Mouse (Mus musculus) G1E-ER4 (cell line): ENCODE measurements around the gene Srd5a1. TPM values are rescaled to one million over a fixed set of nuclear protein-coding genes. Genes with fewer than 3 reads are reported as not detected.
A peak's percentile ranks its signal among the peaks of the same experiment; 100 is the strongest.

Experiments
- GATA1 ChIP-seq: IDR thresholded peaks from one replicate; pipeline ENCODE4 v1.8.0; 2012; ENCODE audit warnings: low read length, inconsistent platforms
- polyA plus RNA-seq: library from polyadenylated mRNA; stranded (reverse); fragments of >175 nt; gene quantifications from 2 replicates; pipeline ENCODE4 v1.2.3, GENCODE M21; 2012

Srd5a1 gene
- polyA plus RNA-seq, 1 experiment, result 4.3 TPM

- no peak for TF ChIP-seq GATA1
Measured at GRCm38 (mm10) chr13:69633551-69633950, 22.3 kb upstream of the Srd5a1 start.

DNA sequence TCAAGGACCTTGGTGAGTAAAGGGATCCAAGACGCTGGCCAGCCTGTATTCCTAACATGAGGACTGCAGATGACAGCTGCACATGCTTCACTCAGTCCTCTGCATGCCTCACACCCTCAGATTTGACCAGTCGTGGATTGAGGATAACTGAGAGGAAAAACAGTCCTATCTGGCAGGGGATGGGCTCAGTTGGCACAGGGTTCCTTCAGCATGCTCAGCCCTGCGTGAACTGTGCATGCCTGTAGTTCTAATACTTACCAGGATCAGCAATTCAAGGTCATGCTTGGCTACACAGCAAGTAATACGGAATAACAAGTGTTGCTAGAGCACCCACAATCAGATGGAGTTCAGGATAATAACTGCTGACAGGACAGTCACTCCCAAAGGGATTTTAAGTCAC, 20.4 kb upstream of the Srd5a1 start:
- no peak for TF ChIP-seq GATA1

GRCm38 (mm10) chr13:69631111-69631510, 19.9 kb upstream of the Srd5a1 start:
- no peak for TF ChIP-seq GATA1

DNA sequence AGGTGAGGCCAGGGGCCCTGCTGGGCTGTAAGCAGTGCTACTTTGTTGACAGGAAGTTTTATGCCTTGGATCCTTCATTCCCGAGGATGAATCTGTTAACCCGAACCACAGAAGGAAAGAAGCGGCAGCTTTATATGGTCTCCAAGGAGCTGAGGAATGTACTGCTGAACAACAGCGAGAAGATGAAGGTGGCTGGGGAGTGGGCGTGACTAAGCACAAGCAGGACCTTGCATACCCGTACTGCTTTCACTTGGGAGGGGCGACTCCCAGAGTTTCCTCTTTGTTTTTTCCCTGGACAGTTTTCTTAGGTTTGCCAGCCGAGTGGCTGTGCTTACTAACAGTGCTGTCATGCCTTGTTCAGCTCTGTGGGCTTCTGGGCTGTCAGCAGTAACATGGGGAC, 19.3 kb upstream of the Srd5a1 start:
- TF ChIP-seq GATA1, result no peak

DNA sequence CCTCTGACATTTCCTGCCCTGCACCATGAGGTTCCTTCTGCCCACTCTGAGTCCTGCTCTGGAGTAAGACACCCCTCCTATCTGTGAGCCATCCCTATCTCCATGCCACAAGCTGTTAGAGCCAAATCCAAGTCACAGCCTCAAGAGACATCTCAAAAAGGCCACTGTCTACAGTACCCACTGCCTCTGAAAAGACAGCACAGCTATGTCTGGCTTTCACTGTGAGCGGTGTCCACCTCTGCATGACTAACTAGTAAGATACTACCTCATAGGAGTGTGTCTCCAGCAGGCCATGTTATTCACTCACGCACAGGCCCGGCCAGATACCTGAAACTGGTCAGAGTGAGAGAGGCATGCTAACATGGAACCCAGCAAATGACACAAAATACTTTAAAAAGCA, 16.7 kb upstream of the Srd5a1 start:
- no peak for TF ChIP-seq GATA1

GRCm38 (mm10) chr13:69624510-69624909, 13.3 kb upstream of the Srd5a1 start:
- no peak for TF ChIP-seq GATA1

DNA sequence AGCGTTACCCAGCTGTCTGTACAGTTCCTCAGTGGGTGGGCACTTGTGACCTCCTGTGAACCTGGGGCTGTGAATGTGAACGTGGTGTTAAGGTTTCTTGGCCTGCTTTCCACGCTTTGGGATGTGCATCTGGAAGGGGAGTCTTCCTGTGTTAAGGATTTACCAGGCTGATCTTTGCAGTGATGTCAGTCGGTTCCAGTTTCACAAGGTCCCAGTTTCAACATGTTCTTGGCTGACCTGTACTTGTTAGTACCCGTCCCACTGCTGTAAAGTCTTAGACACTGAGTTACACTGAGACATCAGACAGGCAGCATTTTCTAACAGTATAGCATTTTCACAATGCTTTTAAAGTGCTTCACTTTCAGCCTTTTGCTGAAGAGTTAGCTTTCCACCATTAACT, 12.6 kb upstream of the Srd5a1 start:
- TF ChIP-seq GATA1, result no peak

DNA sequence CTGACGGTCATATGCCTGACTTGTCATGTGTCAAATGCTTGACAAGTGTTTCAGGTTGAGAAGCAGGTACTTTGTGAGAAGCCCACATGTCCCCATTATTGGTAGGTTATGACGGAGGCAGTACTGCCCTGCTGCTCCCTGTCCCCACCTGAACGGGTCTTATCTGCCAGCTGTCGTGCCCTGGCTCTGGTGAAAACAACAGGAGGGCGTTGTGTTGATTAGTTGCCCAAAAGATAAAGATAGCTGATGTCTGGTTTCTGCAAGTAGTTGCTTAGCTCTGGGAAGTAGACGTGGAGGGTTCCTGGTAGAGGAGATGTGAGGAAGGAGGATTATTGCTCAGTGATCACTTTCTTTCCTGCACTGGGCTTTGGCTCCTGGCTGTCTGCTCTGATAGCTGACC, 5.5 kb upstream of the Srd5a1 start:
- no peak for TF ChIP-seq GATA1

DNA sequence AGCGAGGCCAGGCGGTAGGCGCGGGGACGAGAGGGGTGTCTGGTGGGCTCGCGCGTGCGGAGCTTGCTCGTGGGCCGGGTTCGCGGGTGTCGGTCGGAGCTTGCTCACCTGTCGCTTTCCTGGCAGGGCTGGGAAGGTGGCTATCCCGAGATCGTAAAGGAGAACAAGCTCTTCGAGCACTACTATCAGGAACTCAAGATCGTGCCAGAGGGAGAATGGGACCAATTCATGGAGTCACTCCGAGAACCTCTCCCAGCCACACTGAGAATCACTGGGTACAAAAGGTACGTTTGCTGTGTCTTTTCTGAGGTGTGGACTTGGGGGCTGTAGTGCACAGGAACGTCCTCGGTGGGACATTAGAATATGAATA, 918 bp upstream of the Srd5a1 start:
- no peak for TF ChIP-seq GATA1

DNA sequence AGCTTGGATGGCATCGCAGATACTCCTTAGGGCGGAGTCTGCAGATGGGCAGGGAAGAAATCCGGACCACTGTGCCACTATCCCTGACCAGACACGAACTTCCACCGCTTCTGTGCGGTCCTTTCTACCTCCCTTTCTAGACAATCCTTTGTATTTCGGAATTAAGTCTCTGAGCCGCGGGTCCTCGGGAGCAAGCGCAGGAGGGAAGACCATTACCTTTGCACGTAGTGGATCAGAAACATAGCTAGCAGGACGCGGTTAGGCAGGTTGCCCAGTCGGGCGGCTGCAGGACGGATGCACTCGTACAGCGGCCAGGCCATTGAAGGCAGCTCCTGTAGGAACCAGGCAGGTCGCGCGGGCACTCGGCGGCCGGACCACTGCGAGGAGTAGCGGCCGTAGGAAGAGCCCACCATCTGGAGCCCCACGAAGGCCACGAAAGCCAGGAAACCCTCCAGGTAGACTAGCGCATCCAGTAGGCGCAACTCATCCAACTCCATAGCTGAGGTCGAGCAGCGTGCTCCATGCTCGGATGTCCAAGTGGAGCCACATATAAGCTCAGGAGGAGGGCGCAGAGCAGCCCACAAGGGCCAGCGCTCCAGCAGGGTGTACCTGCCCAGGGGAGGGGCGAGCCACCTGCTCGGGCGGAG, 368 bp downstream of the Srd5a1 start:
- TF ChIP-seq GATA1, result no peak

DNA sequence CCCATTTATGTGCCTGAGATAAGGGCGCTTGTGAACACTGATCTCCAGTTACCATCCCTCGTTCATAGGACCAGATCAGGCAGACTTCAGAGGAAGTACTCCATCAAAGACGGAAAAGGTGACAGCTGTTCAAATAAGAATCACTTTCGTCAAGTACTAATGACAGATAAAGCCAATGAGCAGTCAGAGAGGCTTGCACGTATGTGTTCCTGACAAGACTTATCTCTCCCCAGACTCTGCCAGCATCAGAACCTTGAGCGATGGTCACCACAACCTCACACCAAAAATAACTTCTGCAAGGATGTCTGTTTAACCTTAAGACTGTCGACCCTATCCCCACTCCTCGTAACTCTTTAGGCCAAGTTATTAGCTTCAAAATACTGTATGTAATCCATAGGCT, 2.5 kb downstream of the Srd5a1 start:
- peak; percentile 42 for TF ChIP-seq GATA1

DNA sequence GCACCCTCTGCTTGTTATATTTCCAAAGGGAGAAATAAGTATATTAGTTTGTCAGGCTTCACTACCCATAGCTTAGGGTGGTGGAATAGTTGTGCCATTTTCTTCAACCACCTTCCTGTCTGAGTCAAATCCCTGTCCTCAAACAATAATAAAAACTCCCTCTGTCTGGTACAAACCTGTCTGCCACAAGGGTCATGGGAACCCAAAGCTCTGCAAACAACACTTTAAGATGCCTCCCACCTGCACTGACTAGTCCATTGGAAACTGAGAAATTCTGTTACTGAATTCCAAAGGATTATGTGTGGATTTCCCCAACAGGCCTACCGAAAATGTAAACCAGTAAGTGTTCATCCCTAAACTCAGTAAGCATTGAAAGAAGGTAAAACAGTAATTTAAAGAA, 6.6 kb downstream of the Srd5a1 start:
- TF ChIP-seq GATA1, result no peak

DNA sequence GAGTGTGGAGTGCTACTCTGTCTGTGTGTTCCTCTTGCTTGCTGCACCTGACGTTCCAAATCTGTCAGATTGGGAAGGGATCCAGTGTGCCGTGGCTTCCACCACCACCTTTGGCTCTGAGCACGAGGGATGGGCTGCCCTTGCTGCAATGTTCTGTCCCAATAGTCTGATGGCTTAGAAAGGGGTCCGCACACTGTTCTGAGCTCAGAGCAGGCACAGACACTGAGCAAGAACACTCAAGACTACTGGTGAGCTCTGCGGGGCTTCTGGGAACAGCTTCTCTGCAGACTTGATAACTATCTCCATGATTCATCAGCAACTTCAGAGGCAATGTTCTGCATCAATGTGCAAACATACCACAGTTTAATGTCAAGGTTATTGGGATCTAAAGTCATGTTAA, 9.9 kb downstream of the Srd5a1 start:
- TF ChIP-seq GATA1, result no peak

DNA sequence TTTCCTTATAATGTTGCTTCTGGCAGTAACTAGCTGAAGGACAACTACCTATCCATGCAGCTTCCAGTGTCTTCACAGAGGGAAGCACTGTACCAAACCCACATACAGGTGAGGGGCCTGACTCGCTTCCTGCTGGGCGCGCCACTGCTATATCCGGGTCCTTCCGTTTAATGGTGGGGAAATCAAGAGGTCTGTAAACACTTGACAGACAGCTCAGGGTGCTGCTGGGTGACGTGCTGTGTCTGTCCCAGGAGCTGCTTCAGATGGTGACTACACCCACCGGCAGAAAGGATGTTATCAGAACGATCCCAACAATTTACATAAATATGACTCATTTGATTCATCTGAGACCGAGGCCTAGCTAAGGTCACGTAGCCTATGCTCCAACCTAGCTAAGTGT, 12.4 kb downstream of the Srd5a1 start:
- TF ChIP-seq GATA1, result no peak

DNA sequence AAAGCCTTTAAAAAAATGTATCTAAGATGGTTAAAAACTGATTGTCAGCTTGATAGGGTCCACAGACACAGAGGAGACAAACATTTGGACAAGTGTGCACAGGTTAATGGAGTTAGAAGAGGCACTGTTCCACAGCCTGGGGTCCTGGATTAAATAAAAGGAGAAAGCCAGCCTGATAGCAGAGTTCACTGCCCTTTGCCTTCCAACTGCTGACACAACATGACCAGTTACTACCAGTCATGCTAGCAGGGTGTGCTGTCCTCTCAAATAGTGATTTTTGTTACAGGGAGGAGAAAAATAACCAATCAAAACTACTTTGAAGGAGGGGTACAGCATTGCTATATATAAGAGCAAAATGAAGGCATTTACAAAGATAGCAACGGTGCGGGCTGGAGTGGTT, 14.7 kb downstream of the Srd5a1 start:
- no peak for TF ChIP-seq GATA1

DNA sequence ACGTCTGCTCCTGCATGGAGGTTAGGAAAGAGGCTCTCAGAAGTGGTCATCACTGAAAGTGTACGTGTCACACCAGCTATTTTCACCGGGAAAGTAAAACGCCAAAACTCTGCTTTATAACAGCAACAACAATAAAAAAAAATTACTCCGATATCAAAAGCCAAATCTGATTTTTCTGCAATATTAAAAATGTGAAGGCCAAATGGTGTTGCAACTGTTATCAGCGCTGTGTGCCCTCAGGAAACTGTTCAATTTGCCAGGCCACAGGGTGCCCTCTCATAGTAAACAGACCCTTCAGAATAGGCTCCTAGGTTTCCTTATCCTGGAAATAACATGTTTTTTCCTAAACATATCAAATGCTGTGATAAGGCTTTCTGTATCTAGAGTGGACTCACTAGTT, 15.3 kb downstream of the Srd5a1 start:
- TF ChIP-seq GATA1, result no peak

DNA sequence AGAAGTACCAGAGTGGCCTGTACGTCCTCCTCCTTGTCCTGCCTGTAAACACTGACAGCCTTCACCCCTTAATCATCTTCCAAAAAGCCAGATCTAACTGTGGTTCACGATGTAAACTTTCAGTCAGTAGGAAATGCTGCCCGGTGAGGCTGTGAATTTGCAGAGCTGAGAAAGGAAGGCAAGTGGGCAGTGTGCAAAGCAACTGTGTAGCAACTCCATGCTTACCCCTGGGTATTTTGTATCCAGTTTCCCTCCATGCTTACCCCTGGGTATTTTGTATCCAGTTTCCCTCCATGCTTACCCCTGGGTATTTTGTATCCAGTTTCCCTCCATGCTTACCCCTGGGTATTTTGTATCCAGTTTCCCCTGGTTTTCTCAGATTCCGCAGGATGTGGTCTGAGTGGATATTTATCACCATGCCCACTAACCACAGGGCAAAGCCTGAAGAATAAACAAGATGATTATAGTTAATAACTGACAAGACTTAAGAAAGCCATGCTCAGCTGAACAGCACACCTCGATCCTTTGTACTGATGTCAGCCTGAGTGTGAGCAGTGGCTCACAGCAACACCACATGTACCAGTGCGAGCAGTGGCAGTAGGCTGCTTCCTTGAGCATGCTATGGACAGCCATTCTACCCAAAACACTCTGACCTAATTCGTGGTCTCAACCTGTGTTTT, 16.5 kb downstream of the Srd5a1 start:
- no peak for TF ChIP-seq GATA1

- TF ChIP-seq GATA1, result no peak
Measured at GRCm38 (mm10) chr13:69593453-69593852, 17.8 kb downstream of the Srd5a1 start.

GRCm38 (mm10) chr13:69592226-69592625, 19.0 kb downstream of the Srd5a1 start:
- no peak for TF ChIP-seq GATA1
